Mouse (Mus musculus): ENCODE results near the gene Scel. TPM values are rescaled to one million over a fixed set of nuclear protein-coding genes. Genes with fewer than 3 reads are reported as not detected.

The Scel gene
- polyA plus RNA-seq, 1 experiment, result not detected

- WGBS, result under 1% methylated on average over 67 of the region's 67 CpGs
- TF ChIP-seq POLR2A (IDR thresholded peaks at IDR 0.05; ENCODE audit: low read depth, low read length) (no peak), CTCF (IDR thresholded peaks at IDR 0.05; ENCODE audit: extremely low read depth, insufficient read length, insufficient replicate concordance, low read depth, low read length) (no peak)
- Histone ChIP-seq H3K27ac (ENCODE audit: insufficient read depth, low read depth, low read length) (peak overlapping the region; percentile 60), H3K27me3 (ENCODE audit: control insufficient read depth, insufficient read depth, low read length) (peaks cover 4% of the 10 kb centered on the region; the same call in 1 of the 2 replicates), H3K4me1 (ENCODE audit: control insufficient read depth, insufficient read depth, insufficient read length, low read length) (peaks cover 7% of the 10 kb centered on the region), H3K36me3 (ENCODE audit: control insufficient read depth, insufficient read depth, low read length) (no peaks in the 10 kb centered on the region), H3K4me3 (ENCODE audit: low read depth, low read length) (peak overlapping the region; percentile 95)
Observed at GRCm38 (mm10) chr14:103650413-103651101, 137.4 kb downstream of the Scel start.

- TF ChIP-seq CTCF (IDR thresholded peaks at IDR 0.05; ENCODE audit: extremely low read depth, insufficient read length, insufficient replicate concordance, low read depth, low read length), result no peak
- no peak for TF ChIP-seq POLR2A (IDR thresholded peaks at IDR 0.05; ENCODE audit: low read depth, low read length)
- peak overlapping the region; percentile 60 for H3K27ac ChIP-seq (ENCODE audit: insufficient read depth, low read depth, low read length)
- WGBS, result 3% methylated on average over 11 of the region's 11 CpGs
Observed at GRCm38 (mm10) chr14:103651106-103651505, 138.0 kb downstream of the Scel start.

GRCm38 (mm10) chr14:103651562-103651961, 138.4 kb downstream of the Scel start:
- H3K4me3 ChIP-seq (ENCODE audit: low read depth, low read length), result peak overlapping the region; percentile 18; the same call in 1 of the 2 replicates
- peaks cover 7% of the 10 kb centered on the region for H3K4me1 ChIP-seq (ENCODE audit: control insufficient read depth, insufficient read depth, insufficient read length, low read length)
- WGBS, result 13% methylated on average over 2 of the region's 2 CpGs
- no peak for TF ChIP-seq CTCF (IDR thresholded peaks at IDR 0.05; ENCODE audit: extremely low read depth, insufficient read length, insufficient replicate concordance, low read depth, low read length)
- no peak for TF ChIP-seq POLR2A (IDR thresholded peaks at IDR 0.05; ENCODE audit: low read depth, low read length)
- peaks cover 4% of the 10 kb centered on the region; the same call in 1 of the 2 replicates for H3K27me3 ChIP-seq (ENCODE audit: control insufficient read depth, insufficient read depth, low read length)
- H3K27ac ChIP-seq (ENCODE audit: insufficient read depth, low read depth, low read length), result no peak overlapping the region
- no peaks in the 10 kb centered on the region for H3K36me3 ChIP-seq (ENCODE audit: control insufficient read depth, insufficient read depth, low read length)

More at GRCm38 (mm10) chr14:103651106-103651505, 138.0 kb downstream of the Scel start:
- H3K4me3 ChIP-seq (ENCODE audit: low read depth, low read length), result peak overlapping the region; percentile 95
- H3K27me3 ChIP-seq (ENCODE audit: control insufficient read depth, insufficient read depth, low read length), result peaks cover 4% of the 10 kb centered on the region; the same call in 1 of the 2 replicates
- H3K4me1 ChIP-seq (ENCODE audit: control insufficient read depth, insufficient read depth, insufficient read length, low read length), result peaks cover 7% of the 10 kb centered on the region
- no peaks in the 10 kb centered on the region for H3K36me3 ChIP-seq (ENCODE audit: control insufficient read depth, insufficient read depth, low read length)

- Histone ChIP-seq H3K4me3 (ENCODE audit: low read depth, low read length) (no peak overlapping the region), H3K36me3 (ENCODE audit: control insufficient read depth, insufficient read depth, low read length) (no peaks in the 10 kb centered on the region), H3K27me3 (ENCODE audit: control insufficient read depth, insufficient read depth, low read length) (peaks cover 4% of the 10 kb centered on the region; the same call in 1 of the 2 replicates), H3K4me1 (ENCODE audit: control insufficient read depth, insufficient read depth, insufficient read length, low read length) (peaks cover 7% of the 10 kb centered on the region), H3K27ac (ENCODE audit: insufficient read depth, low read depth, low read length) (no peak overlapping the region)
- 84% methylated on average over 5 of the region's 5 CpGs for WGBS
- no peak for TF ChIP-seq POLR2A (IDR thresholded peaks at IDR 0.05; ENCODE audit: low read depth, low read length)
- no peak for TF ChIP-seq CTCF (IDR thresholded peaks at IDR 0.05; ENCODE audit: extremely low read depth, insufficient read length, insufficient replicate concordance, low read depth, low read length)
Observed at GRCm38 (mm10) chr14:103652524-103652923, 139.4 kb downstream of the Scel start.

- H3K27me3 ChIP-seq (ENCODE audit: control insufficient read depth, insufficient read depth, low read length), result peaks cover 4% of the 10 kb centered on the region; the same call in 1 of the 2 replicates
- 11% methylated on average over 5 of the region's 5 CpGs for WGBS
- peak overlapping the region; percentile 52 for H3K4me3 ChIP-seq (ENCODE audit: low read depth, low read length)
- no peak for TF ChIP-seq CTCF (IDR thresholded peaks at IDR 0.05; ENCODE audit: extremely low read depth, insufficient read length, insufficient replicate concordance, low read depth, low read length)
- TF ChIP-seq POLR2A (IDR thresholded peaks at IDR 0.05; ENCODE audit: low read depth, low read length), result no peak
- no peaks in the 10 kb centered on the region; the same call in 1 of the 2 replicates for H3K36me3 ChIP-seq (ENCODE audit: control insufficient read depth, insufficient read depth, low read length)
- H3K27ac ChIP-seq (ENCODE audit: insufficient read depth, low read depth, low read length), result 0 out of 2 replicates have a peak overlapping the region, but pooled peaks have one; percentile 9
- peaks cover 7% of the 10 kb centered on the region for H3K4me1 ChIP-seq (ENCODE audit: control insufficient read depth, insufficient read depth, insufficient read length, low read length)
Observed at GRCm38 (mm10) chr14:103653800-103654199, 140.7 kb downstream of the Scel start.

GRCm38 (mm10) chr14:103655448-103655847, 142.3 kb downstream of the Scel start:
- H3K4me3 ChIP-seq (ENCODE audit: low read depth, low read length), result no peak overlapping the region
- 53% methylated on average over 5 of the region's 5 CpGs for WGBS
- no peaks in the 10 kb centered on the region; the same call in 1 of the 2 replicates for H3K36me3 ChIP-seq (ENCODE audit: control insufficient read depth, insufficient read depth, low read length)
- no peak for TF ChIP-seq POLR2A (IDR thresholded peaks at IDR 0.05; ENCODE audit: low read depth, low read length)
- TF ChIP-seq CTCF (IDR thresholded peaks at IDR 0.05; ENCODE audit: extremely low read depth, insufficient read length, insufficient replicate concordance, low read depth, low read length), result no peak
- H3K27ac ChIP-seq (ENCODE audit: insufficient read depth, low read depth, low read length), result no peak overlapping the region
- H3K4me1 ChIP-seq (ENCODE audit: control insufficient read depth, insufficient read depth, insufficient read length, low read length), result peaks cover 7% of the 10 kb centered on the region
- H3K27me3 ChIP-seq (ENCODE audit: control insufficient read depth, insufficient read depth, low read length), result 0 out of 2 replicates have a peak, but pooled peaks cover 2% of the 10 kb centered on the region

GRCm38 (mm10) chr14:103657876-103658275, 144.7 kb downstream of the Scel start:
- no peak for TF ChIP-seq POLR2A (IDR thresholded peaks at IDR 0.05; ENCODE audit: low read depth, low read length)
- TF ChIP-seq CTCF (IDR thresholded peaks at IDR 0.05; ENCODE audit: extremely low read depth, insufficient read length, insufficient replicate concordance, low read depth, low read length), result no peak
- Histone ChIP-seq H3K27me3 (ENCODE audit: control insufficient read depth, insufficient read depth, low read length) (no peaks in the 10 kb centered on the region), H3K36me3 (ENCODE audit: control insufficient read depth, insufficient read depth, low read length) (no peaks in the 10 kb centered on the region; the same call in 1 of the 2 replicates), H3K4me1 (ENCODE audit: control insufficient read depth, insufficient read depth, insufficient read length, low read length) (no peaks in the 10 kb centered on the region), H3K4me3 (ENCODE audit: low read depth, low read length) (no peak overlapping the region), H3K27ac (ENCODE audit: insufficient read depth, low read depth, low read length) (no peak overlapping the region)
- WGBS, result 68% methylated on average over 4 of the region's 4 CpGs

Other genes with a start within 250 kb of the Scel start
- 4.6 and 4.9 TPM in 2 replicates for gene Mycbp2, start 166.5 kb upstream of the Scel start, polyA plus RNA-seq (2012; rRNA removed)
- gene Slain1, start 136.9 kb downstream of the Scel start, polyA plus RNA-seq (2012; rRNA removed), result 3.5 and 5.9 TPM in 2 replicates